Mouse (Mus musculus) hindbrain, embryonic 14.5 days (tissue): ENCODE data around the gene Arl15. TPM values are rescaled to one million over a fixed set of nuclear protein-coding genes. Genes with fewer than 3 reads are reported as not detected.

Source experiments
- ATAC-seq: fragments of 200-750 bp; cut with Nextera tagmentation; 2 replicates; pipeline ENCODE4 v1.8.0; 2017; ENCODE audit warnings: moderate number of reproducible peaks, mild to moderate bottlenecking, moderate TSS enrichment, moderate library complexity; ENCODE audit not compliant: low FRiP score
- DNase-seq: peaks from one replicate; pipeline ENCODE4 v3.0.0-alpha.2; 2015; ENCODE audit warnings: low spot score
- H3K27ac ChIP-seq: fragments of 300-500 bp; sonication (generic); 2 replicates; pipeline ENCODE4 v1.5.1; 2014; ENCODE audit warnings: mild to moderate bottlenecking, moderate library complexity
- H3K27me3 ChIP-seq: fragments of 300-500 bp; sonication (generic); 2 replicates; pipeline ENCODE4 v1.6.1; 2014; ENCODE audit warnings: mild to moderate bottlenecking, low read length, mixed read lengths; ENCODE audit not compliant: control insufficient read depth, insufficient read depth
- H3K36me3 ChIP-seq: fragments of 300-500 bp; sonication (generic); replicated peaks from 2 replicates; pipeline ENCODE4 v1.6.1; 2014; ENCODE audit not compliant: control insufficient read depth, insufficient read depth
- H3K4me1 ChIP-seq: fragments of 300-500 bp; sonication (generic); replicated peaks from 2 replicates; pipeline ENCODE4 v1.6.1; 2014; ENCODE audit warnings: antibody characterized with exemption, low read length, mixed read lengths; ENCODE audit not compliant: control insufficient read depth, insufficient read depth
- H3K4me2 ChIP-seq: fragments of 300-500 bp; sonication (generic); replicated peaks from 2 replicates; pipeline ENCODE4 v1.6.1; 2014; ENCODE audit warnings: mild to moderate bottlenecking, moderate library complexity
- H3K4me3 ChIP-seq: fragments of 300-500 bp; sonication (generic); replicated peaks from 2 replicates; pipeline ENCODE4 v1.5.1; 2014; ENCODE audit warnings: mild to moderate bottlenecking, low read length
- H3K9ac ChIP-seq: fragments of 300-500 bp; sonication (generic); 2 replicates; pipeline ENCODE4 v1.6.1; 2014
- H3K9me3 ChIP-seq: fragments of 300-500 bp; sonication (generic); 2 replicates; pipeline ENCODE4 v1.6.1; 2016; ENCODE audit warnings: low read length; ENCODE audit not compliant: control insufficient read depth
- WGBS: fragments of 180-500 bp; shearing (Covaris S2); extraction: QIAGEN DNeasy Blood & Tissue Kit; methylation state at CpG from one replicate; pipeline ENCODE4 v1.1.7; 2014; 5-methylcytosine and 5-hydroxymethylcytosine counted together
- polyA plus RNA-seq: library from polyadenylated mRNA; unstranded; fragments of >200 nt; fragmentation: Nextera tagmentation; extraction: Ambion mirVana; gene quantifications from 2 replicates; pipeline ENCODE4 v1.2.1, GENCODE M21; 2014

Arl15 gene
- polyA plus RNA-seq, 1 experiment from 2014 or later = 19.0 TPM

DNA sequence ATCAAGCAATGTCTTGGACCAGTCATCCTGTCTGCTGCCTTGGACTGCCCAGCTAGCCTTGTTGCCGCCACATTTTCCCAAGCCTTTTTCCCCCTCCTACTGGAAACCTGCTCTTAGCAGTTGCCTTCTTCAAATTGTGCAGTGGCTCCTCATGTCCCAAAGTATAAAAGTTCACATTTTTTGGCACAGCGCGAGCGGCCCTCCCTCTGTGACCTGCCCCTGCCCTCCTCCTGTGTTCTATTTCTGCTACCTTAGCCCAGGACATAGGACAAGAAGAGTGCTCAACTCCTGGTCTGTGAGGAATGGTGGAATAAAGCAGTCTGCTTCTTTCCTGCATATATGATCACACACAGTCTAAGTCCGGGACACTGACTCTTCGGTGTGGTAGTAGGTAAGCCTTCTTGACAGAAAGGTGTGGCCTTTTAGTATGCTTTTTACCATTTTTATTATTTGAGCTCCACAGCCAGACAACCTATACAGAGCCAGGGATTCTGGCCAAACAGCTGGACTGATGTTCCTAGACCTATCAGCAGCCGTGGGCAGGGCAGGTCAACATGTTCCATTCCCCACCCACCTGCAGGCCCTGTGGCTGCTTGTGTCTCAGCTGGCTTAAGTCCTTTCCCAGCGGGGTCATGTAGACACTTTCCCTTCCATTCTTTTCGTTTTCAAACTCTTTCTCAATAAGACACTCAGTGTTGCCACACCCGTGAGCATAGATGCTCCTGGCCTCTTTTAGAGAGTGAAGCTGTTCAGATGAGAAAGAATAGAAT lies 293.6 kb downstream of the Arl15 start:
- H3K27ac ChIP-seq = no peak overlapping the region
- no peaks in the 10 kb centered on the region for H3K4me1 ChIP-seq
- no peaks in the 10 kb centered on the region for H3K27me3 ChIP-seq
- no peak overlapping the region for H3K4me3 ChIP-seq
- H3K4me2 ChIP-seq = no peak overlapping the region
- 92% methylated on average over 10 of the region's 10 CpGs for WGBS
- no peaks in the 10 kb centered on the region for H3K9me3 ChIP-seq
- no peaks in the 10 kb centered on the region for H3K36me3 ChIP-seq
- no peak overlapping the region for H3K9ac ChIP-seq
- DNase-seq = no peak
- ATAC-seq = no peak

DNA sequence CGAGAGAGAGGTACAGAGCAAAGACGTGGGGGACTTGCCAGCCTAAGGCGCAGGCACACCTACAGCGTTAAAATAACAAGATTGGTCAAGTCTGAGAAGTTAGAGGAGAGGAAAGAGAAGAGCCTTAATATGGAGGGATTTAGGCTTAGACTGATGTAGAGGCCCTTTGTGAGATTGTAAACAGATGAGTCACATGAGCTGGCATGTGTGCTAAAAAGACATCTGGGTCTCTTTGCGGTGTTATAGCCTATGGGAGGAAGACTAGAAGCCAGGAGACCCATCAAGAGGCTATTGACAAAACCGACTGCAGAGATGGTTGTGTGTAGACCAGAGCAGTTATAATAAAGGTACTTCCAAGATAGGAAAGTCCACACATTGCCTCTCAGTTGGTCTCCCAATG lies 296.5 kb downstream of the Arl15 start:
- Histone ChIP-seq H3K27ac (no peak overlapping the region), H3K4me3 (no peak overlapping the region), H3K27me3 (no peaks in the 10 kb centered on the region), H3K9me3 (no peaks in the 10 kb centered on the region), H3K4me1 (no peaks in the 10 kb centered on the region), H3K9ac (no peak overlapping the region), H3K36me3 (no peaks in the 10 kb centered on the region), H3K4me2 (no peak overlapping the region)
- ATAC-seq (no peak), DNase-seq (no peak)
- 94% methylated on average over 6 of the region's 6 CpGs for WGBS

DNA sequence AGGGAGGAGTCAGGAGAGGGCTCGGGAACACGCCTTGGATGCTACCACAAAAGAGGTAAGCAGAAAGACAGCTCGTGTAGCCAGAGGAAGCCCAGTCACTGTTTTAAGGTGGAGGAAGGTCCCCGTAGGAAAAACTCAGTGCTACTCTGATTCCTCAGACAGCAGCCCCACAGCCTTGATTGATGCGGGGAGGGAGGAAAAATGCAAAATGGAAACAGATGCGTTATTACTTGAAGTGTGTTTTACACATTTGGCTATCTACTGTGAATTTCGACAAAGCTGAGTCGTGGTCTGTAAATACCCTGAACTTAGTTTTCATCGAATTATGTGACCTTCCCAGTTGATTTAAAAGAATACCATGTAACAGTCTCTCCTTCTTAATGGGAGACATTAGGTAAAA lies 296.9 kb downstream of the Arl15 start:
- H3K27me3 ChIP-seq = no peaks in the 10 kb centered on the region
- ATAC-seq (no peak), DNase-seq (no peak)
- WGBS = 84% methylated on average over 9 of the region's 9 CpGs
- no peak overlapping the region for H3K4me3 ChIP-seq
- no peak overlapping the region for H3K27ac ChIP-seq
- H3K9me3 ChIP-seq = no peaks in the 10 kb centered on the region
- no peaks in the 10 kb centered on the region for H3K36me3 ChIP-seq
- no peak overlapping the region for H3K4me2 ChIP-seq
- H3K9ac ChIP-seq = no peak overlapping the region
- H3K4me1 ChIP-seq = no peaks in the 10 kb centered on the region

DNA sequence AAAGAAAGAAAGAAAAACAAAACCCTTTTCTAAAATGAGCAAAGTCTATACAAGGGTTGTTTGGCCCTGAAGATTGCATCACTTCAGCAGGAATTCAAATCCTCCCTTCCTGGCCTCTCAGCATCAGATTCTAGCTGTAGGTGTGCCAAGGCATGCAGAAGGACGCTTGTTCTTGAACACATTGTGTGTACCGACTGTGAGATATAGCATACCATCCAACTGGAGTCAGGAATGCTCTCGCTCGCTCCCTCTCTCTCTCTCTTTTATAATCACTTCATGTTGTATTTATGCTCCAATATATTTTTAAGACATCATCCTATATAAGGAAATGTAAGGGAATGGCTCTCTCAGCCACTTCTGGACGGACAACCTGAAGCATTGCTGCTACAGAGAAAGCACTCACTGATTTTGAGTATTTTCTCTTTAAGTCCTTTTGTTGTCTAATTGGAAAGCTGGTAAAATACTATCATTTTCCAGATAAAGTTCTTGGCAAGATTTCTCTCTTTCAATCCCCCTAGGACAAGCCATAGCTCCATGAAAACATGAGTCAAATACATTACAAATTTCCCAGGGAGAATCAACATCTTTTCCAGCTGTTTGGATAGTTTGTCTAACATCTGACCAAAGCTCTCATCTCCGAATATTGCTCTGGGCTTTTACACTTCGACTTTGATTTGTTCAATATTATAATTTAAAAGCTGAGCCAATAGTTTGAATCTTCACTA lies 300.0 kb downstream of the Arl15 start:
- no peaks in the 10 kb centered on the region for H3K9me3 ChIP-seq
- H3K4me2 ChIP-seq = no peak overlapping the region
- no peak overlapping the region for H3K27ac ChIP-seq
- no peaks in the 10 kb centered on the region for H3K4me1 ChIP-seq
- 91% methylated on average over 7 of the region's 7 CpGs for WGBS
- H3K36me3 ChIP-seq = no peaks in the 10 kb centered on the region
- ATAC-seq = no peak
- no peak for DNase-seq
- no peaks in the 10 kb centered on the region for H3K27me3 ChIP-seq
- no peak overlapping the region for H3K9ac ChIP-seq
- no peak overlapping the region for H3K4me3 ChIP-seq

DNA sequence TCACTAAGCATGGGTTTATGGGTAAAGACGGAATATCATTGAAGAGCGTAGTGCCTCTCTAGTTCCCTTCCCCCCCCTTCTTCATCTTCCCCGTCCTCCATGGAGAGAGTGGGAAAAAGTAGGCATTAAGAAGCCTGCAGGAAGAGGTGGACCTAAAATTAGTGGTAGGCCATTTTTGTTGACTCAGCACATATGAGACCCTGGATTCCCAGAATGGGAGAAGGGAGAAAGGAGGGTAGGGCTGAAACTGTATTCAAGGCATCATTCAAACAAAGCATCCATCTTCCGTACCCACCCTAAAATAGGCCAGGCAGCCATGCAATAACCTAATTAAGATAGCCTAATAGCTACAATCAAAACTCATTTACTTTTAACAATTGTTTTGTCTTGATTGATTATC lies 301.1 kb downstream of the Arl15 start:
- DNase-seq (no peak), ATAC-seq (no peak)
- 86% methylated on average over 4 of the region's 4 CpGs for WGBS

DNA sequence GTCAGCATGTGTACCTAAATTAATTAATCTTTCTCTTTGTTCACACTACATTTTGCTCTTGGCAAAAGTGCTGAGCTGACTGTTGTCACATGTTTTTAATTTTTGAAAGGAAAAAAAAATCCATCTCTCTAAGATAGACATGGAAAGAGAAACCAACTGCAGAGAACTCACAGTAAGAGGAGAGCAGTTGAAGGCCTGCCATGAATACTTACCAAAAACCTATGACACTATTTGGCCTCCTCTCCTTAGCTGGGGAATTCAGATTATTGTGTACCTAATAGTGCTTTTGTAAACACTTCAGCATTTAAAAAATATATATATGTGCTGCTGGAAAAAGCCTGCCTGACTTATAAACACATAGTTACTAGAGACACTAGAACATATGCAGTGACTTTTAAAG lies 302.1 kb downstream of the Arl15 start:
- no peak overlapping the region for H3K4me2 ChIP-seq
- no peaks in the 10 kb centered on the region for H3K36me3 ChIP-seq
- H3K9ac ChIP-seq = no peak overlapping the region
- DNase-seq = no peak
- no peaks in the 10 kb centered on the region for H3K4me1 ChIP-seq
- H3K27ac ChIP-seq = no peak overlapping the region
- H3K27me3 ChIP-seq = no peaks in the 10 kb centered on the region
- ATAC-seq = no peak
- H3K4me3 ChIP-seq = no peak overlapping the region
- no peaks in the 10 kb centered on the region for H3K9me3 ChIP-seq

More for the DNA sequence above, 301.1 kb downstream of the Arl15 start:
- H3K9me3 ChIP-seq = no peaks in the 10 kb centered on the region
- no peaks in the 10 kb centered on the region for H3K4me1 ChIP-seq
- H3K27ac ChIP-seq = no peak overlapping the region
- H3K9ac ChIP-seq = no peak overlapping the region
- no peak overlapping the region for H3K4me2 ChIP-seq
- no peak overlapping the region for H3K4me3 ChIP-seq
- H3K36me3 ChIP-seq = no peaks in the 10 kb centered on the region
- H3K27me3 ChIP-seq = no peaks in the 10 kb centered on the region

DNA sequence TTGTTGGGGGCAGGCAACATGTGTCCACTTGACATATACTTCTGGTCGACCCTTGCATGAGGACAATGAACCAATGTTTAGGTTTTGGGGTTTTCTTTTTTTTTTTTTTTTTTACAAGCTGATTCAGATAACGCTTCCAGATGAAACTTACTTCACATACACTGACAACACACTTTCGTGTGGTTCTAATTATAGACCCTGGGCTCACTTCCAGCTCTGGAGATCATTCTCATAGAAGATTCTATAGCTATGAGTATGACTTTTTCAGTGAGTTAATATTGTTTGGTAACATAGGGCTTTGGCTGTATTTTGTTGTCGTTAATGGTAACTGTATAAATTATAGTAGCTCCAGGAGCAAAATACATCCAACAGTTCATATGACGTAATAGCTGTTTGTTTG lies 306.9 kb downstream of the Arl15 start:
- Histone ChIP-seq H3K27ac (no peak overlapping the region), H3K4me1 (no peaks in the 10 kb centered on the region), H3K9ac (no peak overlapping the region), H3K36me3 (no peaks in the 10 kb centered on the region), H3K4me3 (no peak overlapping the region), H3K4me2 (no peak overlapping the region), H3K9me3 (no peaks in the 10 kb centered on the region), H3K27me3 (no peaks in the 10 kb centered on the region)
- no peak for ATAC-seq
- 89% methylated on average over 5 of the region's 5 CpGs for WGBS
- no peak for DNase-seq

DNA sequence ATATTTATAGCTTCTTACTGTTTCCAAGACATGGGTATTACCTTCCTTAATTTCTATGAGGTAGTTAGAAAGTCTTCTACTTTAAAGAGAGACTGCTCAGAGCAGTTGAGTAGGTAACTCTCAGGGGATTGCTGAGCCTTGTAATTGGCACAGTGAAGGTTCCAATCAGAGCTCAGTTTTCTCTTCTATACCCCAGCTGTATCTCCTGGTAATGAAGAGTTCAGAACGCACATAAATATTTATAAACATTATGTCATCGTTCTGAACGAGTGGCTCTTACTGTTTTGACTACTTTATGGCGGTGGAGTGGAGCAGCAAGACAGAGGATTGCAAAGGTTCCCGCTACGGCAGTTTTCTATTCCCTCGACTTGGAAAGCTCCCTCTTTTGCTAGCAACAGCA lies 311.8 kb downstream of the Arl15 start:
- no peaks in the 10 kb centered on the region for H3K9me3 ChIP-seq
- no peak overlapping the region for H3K27ac ChIP-seq
- H3K9ac ChIP-seq = no peak overlapping the region
- no peaks in the 10 kb centered on the region for H3K36me3 ChIP-seq
- ATAC-seq (no peak), DNase-seq (no peak)
- 48% methylated on average over 7 of the region's 7 CpGs for WGBS
- H3K27me3 ChIP-seq = no peaks in the 10 kb centered on the region
- no peak overlapping the region for H3K4me3 ChIP-seq
- no peak overlapping the region for H3K4me2 ChIP-seq
- no peaks in the 10 kb centered on the region for H3K4me1 ChIP-seq

DNA sequence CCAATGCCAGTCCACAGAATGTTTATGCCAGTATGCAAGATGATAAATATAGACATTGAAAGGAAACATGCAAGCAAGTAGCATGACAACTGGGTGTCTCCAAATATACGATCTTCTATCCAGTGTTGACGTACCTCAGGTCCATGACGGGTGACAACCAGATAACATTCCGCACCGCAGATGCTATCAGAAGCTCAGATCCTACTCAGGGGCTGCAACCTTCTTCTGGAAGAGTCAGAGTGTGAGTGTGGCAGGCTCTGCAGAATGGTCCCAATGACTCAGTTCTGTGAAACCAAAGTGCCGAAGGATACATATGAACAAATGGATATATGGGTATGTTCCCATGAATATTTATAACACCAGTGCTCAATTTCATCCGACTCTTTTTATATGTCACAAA lies 313.2 kb downstream of the Arl15 start:
- H3K4me3 ChIP-seq = no peak overlapping the region
- H3K27ac ChIP-seq = no peak overlapping the region
- H3K36me3 ChIP-seq = no peaks in the 10 kb centered on the region
- no peaks in the 10 kb centered on the region for H3K27me3 ChIP-seq
- WGBS = 94% methylated on average over 7 of the region's 7 CpGs
- H3K9me3 ChIP-seq = no peaks in the 10 kb centered on the region
- no peaks in the 10 kb centered on the region for H3K4me1 ChIP-seq
- DNase-seq = no peak
- no peak overlapping the region for H3K4me2 ChIP-seq
- no peak for ATAC-seq
- H3K9ac ChIP-seq = no peak overlapping the region
